Mouse (Mus musculus): ENCODE measurements around the gene Ccr10. TPM values are rescaled to one million over a fixed set of nuclear protein-coding genes. Genes with fewer than 3 reads are reported as not detected.
"Not testable (repeated sequence)": the region's sequence is repeated elsewhere in the genome, so short reads cannot be mapped to it uniquely, and the experiment has no call there.

Gene Ccr10
- polyA plus RNA-seq, 1 experiment = 0.19 TPM

GRCm38 (mm10) chr11:101125008-101125407 is 50.2 kb downstream of the Ccr10 start:
- not testable (repeated sequence) for DNase-seq (ENCODE audit: low spot score)

GRCm38 (mm10) chr11:101124494-101124893 is 50.7 kb downstream of the Ccr10 start:
- not testable (repeated sequence) for DNase-seq (ENCODE audit: low spot score)

Other genes starting within 250 kb of the Ccr10 start
- 91.2 and 103 TPM in 2 replicates for gene Stat3, start 235.9 kb downstream of the Ccr10 start, polyA plus RNA-seq (2012; rRNA removed)
- gene Cavin1, start 204.6 kb downstream of the Ccr10 start, polyA plus RNA-seq (2012; rRNA removed) = 284 and 420 TPM in 2 replicates
- gene Atp6v0a1, start 166.0 kb downstream of the Ccr10 start, polyA plus RNA-seq (2012; rRNA removed) = 66.9 and 74.1 TPM in 2 replicates
- 27.2 and 29.0 TPM in 2 replicates for gene Naglu, start 105.4 kb downstream of the Ccr10 start, polyA plus RNA-seq (2012; rRNA removed)
- gene Hsd17b1, start 97.0 kb downstream of the Ccr10 start, polyA plus RNA-seq (2012; rRNA removed) = 0.56 and 0.57 TPM in 2 replicates
- gene Coasy, start 92.9 kb downstream of the Ccr10 start, polyA plus RNA-seq (2012; rRNA removed) = 25.8 and 38.8 TPM in 2 replicates
- 34.1 and 38.0 TPM in 2 replicates for gene Mlx, start 88.2 kb downstream of the Ccr10 start, polyA plus RNA-seq (2012; rRNA removed)
- gene Psmc3ip, start 80.0 kb downstream of the Ccr10 start, polyA plus RNA-seq (2012; rRNA removed) = 7.1 and 7.9 TPM in 2 replicates
- 66.2 and 67.3 TPM in 2 replicates for gene Retreg3, start 55.5 kb downstream of the Ccr10 start, polyA plus RNA-seq (2012; rRNA removed)
- gene Tubg1, start 55.5 kb downstream of the Ccr10 start, polyA plus RNA-seq (2012; rRNA removed) = 4.3 and 11.0 TPM in 2 replicates
- 3.3 and 5.0 TPM in 2 replicates for gene Tubg2, start 19.5 kb downstream of the Ccr10 start, polyA plus RNA-seq (2012; rRNA removed)
- 4.2 and 5.8 TPM in 2 replicates for gene Cntnap1, start 4.9 kb downstream of the Ccr10 start, polyA plus RNA-seq (2012; rRNA removed)
- gene Plekhh3, start 4.1 kb downstream of the Ccr10 start, polyA plus RNA-seq (2012; rRNA removed) = 33.9 and 35.6 TPM in 2 replicates
- gene Ezh1, start 51.0 kb upstream of the Ccr10 start, polyA plus RNA-seq (2012; rRNA removed) = 45.0 and 45.7 TPM in 2 replicates
- 79.5 and 82.0 TPM in 2 replicates for gene Ramp2, start 70.6 kb upstream of the Ccr10 start, polyA plus RNA-seq (2012; rRNA removed)
- 73.3 and 91.1 TPM in 2 replicates for gene Vps25, start 78.3 kb upstream of the Ccr10 start, polyA plus RNA-seq (2012; rRNA removed)
- 7.4 and 10.6 TPM in 2 replicates for gene Wnk4, start 85.1 kb upstream of the Ccr10 start, polyA plus RNA-seq (2012; rRNA removed)
- gene Cntd1, start 103.6 kb upstream of the Ccr10 start, polyA plus RNA-seq (2012; rRNA removed) = 1.4 and 1.5 TPM in 2 replicates
- gene Coa3, start 103.7 kb upstream of the Ccr10 start, polyA plus RNA-seq (2012; rRNA removed) = 155 and 156 TPM in 2 replicates
- gene Becn1, start 126.8 kb upstream of the Ccr10 start, polyA plus RNA-seq (2012; rRNA removed) = 147 and 154 TPM in 2 replicates
- gene Psme3, start 140.8 kb upstream of the Ccr10 start, polyA plus RNA-seq (2012; rRNA removed) = 60.6 and 68.7 TPM in 2 replicates
- gene Aoc2, start 149.6 kb upstream of the Ccr10 start, polyA plus RNA-seq (2012; rRNA removed) = 3.8 and 4.8 TPM in 2 replicates
- gene Aoc3, start 155.2 kb upstream of the Ccr10 start, polyA plus RNA-seq (2012; rRNA removed) = 59.2 and 75.5 TPM in 2 replicates
- not detected in 2 replicates for gene G6pc, start 192.1 kb upstream of the Ccr10 start, polyA plus RNA-seq (2012; rRNA removed)
- 26.1 and 27.7 TPM in 2 replicates for gene Aarsd1, start 242.2 kb upstream of the Ccr10 start, polyA plus RNA-seq (2012; rRNA removed)
- gene Gm27029, start 249.4 kb upstream of the Ccr10 start, polyA plus RNA-seq (2012; rRNA removed) = 0.95 and 1.0 TPM in 2 replicates
- 22.1 and 22.9 TPM in 2 replicates for gene Rundc1, start 249.6 kb upstream of the Ccr10 start, polyA plus RNA-seq (2012; rRNA removed)
- 21.1 and 28.2 TPM in 2 replicates for gene Ptges3l, start 249.9 kb upstream of the Ccr10 start, polyA plus RNA-seq (2012; rRNA removed)